Comparison of ENCODE assay signal across 46 mouse cellular contexts in genomic region chr17:34532671-34533070, GRCm38 (mm10). TPM values are rescaled to one million over a fixed set of nuclear protein-coding genes. Genes with fewer than 3 reads are reported as not detected.
"Had no signal": no experiment of that assay in that cellular context is flagged by ENCODE, and none has a peak within 500 bp of the region (broad histone marks: within the 10 kb centered on the region; RNA-seq: fewer than 3 reads in every experiment).

No protein-coding gene starts in this region.

- H3K36me3 ChIP-seq: limb, embryonic 10.5 days; limb, embryonic 12.5 days; limb, embryonic 13.5 days; limb, embryonic 15.5 days; liver, embryonic 12.5 days; liver, embryonic 13.5 days; liver, embryonic 15.5 days; lung, embryonic 15.5 days; midbrain, embryonic 10.5 days; midbrain, embryonic 12.5 days; midbrain, embryonic 13.5 days; midbrain, embryonic 15.5 days; neural tube, embryonic 12.5 days; neural tube, embryonic 13.5 days had no signal

- H3K4me1 ChIP-seq: limb, embryonic 10.5 days; limb, embryonic 12.5 days; limb, embryonic 13.5 days; limb, embryonic 15.5 days; liver, embryonic 12.5 days; liver, embryonic 13.5 days; liver, embryonic 15.5 days; lung, embryonic 15.5 days; megakaryocyte, embryonic 14.5 days; midbrain, embryonic 10.5 days; midbrain, embryonic 12.5 days; midbrain, embryonic 13.5 days; midbrain, embryonic 15.5 days; neural tube, embryonic 12.5 days; neural tube, embryonic 13.5 days had no signal

- H3K4me3 ChIP-seq: limb, embryonic 10.5 days; limb, embryonic 12.5 days; limb, embryonic 13.5 days; limb, embryonic 15.5 days; liver, embryonic 12.5 days; liver, embryonic 13.5 days; liver, embryonic 15.5 days; lung, embryonic 15.5 days; megakaryocyte, embryonic 14.5 days; midbrain, embryonic 10.5 days; midbrain, embryonic 12.5 days; midbrain, embryonic 13.5 days; midbrain, embryonic 15.5 days; myocyte; neural tube, embryonic 12.5 days; neural tube, embryonic 13.5 days had no signal

- H3K9me3 ChIP-seq: limb, embryonic 10.5 days; limb, embryonic 12.5 days; limb, embryonic 13.5 days; limb, embryonic 15.5 days; liver, embryonic 12.5 days; liver, embryonic 13.5 days; liver, embryonic 15.5 days; lung, embryonic 15.5 days; midbrain, embryonic 10.5 days; midbrain, embryonic 12.5 days; midbrain, embryonic 13.5 days; midbrain, embryonic 15.5 days; neural tube, embryonic 12.5 days; neural tube, embryonic 13.5 days had no signal

- H3K9ac ChIP-seq: limb, embryonic 12.5 days; limb, embryonic 13.5 days; limb, embryonic 15.5 days; liver, embryonic 12.5 days; liver, embryonic 13.5 days; liver, embryonic 14.5 days; liver, embryonic 15.5 days; liver, postnatal 0 days; lung, embryonic 14.5 days; lung, embryonic 15.5 days; midbrain, embryonic 12.5 days; midbrain, embryonic 13.5 days; midbrain, embryonic 15.5 days; neural tube, embryonic 12.5 days; neural tube, embryonic 13.5 days had no signal

- DNase-seq: left cerebral cortex, postnatal 4 days; liver; liver, embryonic 13.5 days; liver, postnatal 0 days; lung, adult 18-20 months; lung, adult 2 months; lung, embryonic 14.5 days; lung, postnatal 10 days; lung, postnatal 14 days; lung, postnatal 36 days; lung, postnatal 4 days; midbrain, embryonic 14.5 days had no signal

- H3K27ac ChIP-seq: limb, embryonic 10.5 days; limb, embryonic 12.5 days; limb, embryonic 13.5 days; limb, embryonic 15.5 days; liver, embryonic 12.5 days; liver, embryonic 13.5 days; liver, embryonic 14.5 days; liver, embryonic 15.5 days; lung, embryonic 15.5 days; macrophage; midbrain, embryonic 10.5 days; midbrain, embryonic 12.5 days; midbrain, embryonic 13.5 days; midbrain, embryonic 15.5 days; neural tube, embryonic 12.5 days; neural tube, embryonic 13.5 days had no signal

- H3K27me3 ChIP-seq: limb, embryonic 12.5 days; limb, embryonic 13.5 days; limb, embryonic 15.5 days; liver, embryonic 12.5 days; liver, embryonic 13.5 days; liver, embryonic 15.5 days; lung, embryonic 15.5 days; midbrain, embryonic 12.5 days; midbrain, embryonic 13.5 days; midbrain, embryonic 15.5 days; neural tube, embryonic 12.5 days; neural tube, embryonic 13.5 days had no signal

RNA-seq across cellular contexts. Expression of gene Btnl6, which starts 15.5 kb away (rescaled TPM):
- total RNA-seq: left cerebral cortex, postnatal 14 days; left cerebral cortex, postnatal 25 days; left cerebral cortex, postnatal 36 days; left cerebral cortex, postnatal 4 days; liver, adult 2 months; megakaryocyte progenitor cell, adult 5-6 weeks; megakaryocyte, adult 5-6 weeks; megakaryocyte-erythroid progenitor cell, adult 5-6 weeks; midbrain, postnatal 0 days; monocyte, adult 5-6 weeks had no signal
- polyA plus RNA-seq: limb, embryonic 10.5 days; limb, embryonic 11.5 days; limb, embryonic 12.5 days; limb, embryonic 13.5 days; limb, embryonic 14.5 days; limb, embryonic 15.5 days; liver, adult 2 months; liver, embryonic 11.5 days; liver, embryonic 12.5 days; liver, embryonic 13.5 days; liver, embryonic 14.5 days; liver, embryonic 15.5 days; liver, postnatal 0 days; lung, adult 2 months; lung, embryonic 14.5 days; lung, embryonic 15.5 days; lung, embryonic 16.5 days; lung, postnatal 0 days; midbrain, embryonic 10.5 days; midbrain, embryonic 11.5 days; midbrain, embryonic 12.5 days; midbrain, embryonic 13.5 days; midbrain, embryonic 14.5 days; midbrain, embryonic 15.5 days; midbrain, embryonic 16.5 days; midbrain, postnatal 0 days; myocyte; neural tube, embryonic 11.5 days; neural tube, embryonic 12.5 days; neural tube, embryonic 13.5 days had no signal

RNA-seq across cellular contexts. Expression of gene Btnl4, which starts 55.6 kb away (rescaled TPM):
- total RNA-seq: left cerebral cortex, postnatal 14 days; left cerebral cortex, postnatal 25 days; left cerebral cortex, postnatal 36 days; left cerebral cortex, postnatal 4 days; megakaryocyte progenitor cell, adult 5-6 weeks; megakaryocyte, adult 5-6 weeks; megakaryocyte-erythroid progenitor cell, adult 5-6 weeks; midbrain, postnatal 0 days; monocyte, adult 5-6 weeks had no signal
- polyA plus RNA-seq: limb, embryonic 10.5 days; limb, embryonic 11.5 days; limb, embryonic 12.5 days; limb, embryonic 13.5 days; limb, embryonic 14.5 days; limb, embryonic 15.5 days; liver, adult 2 months; liver, embryonic 11.5 days; liver, embryonic 12.5 days; liver, embryonic 13.5 days; liver, embryonic 14.5 days; liver, embryonic 15.5 days; liver, postnatal 0 days; lung, adult 2 months; lung, embryonic 14.5 days; lung, embryonic 15.5 days; lung, embryonic 16.5 days; macrophage; midbrain, embryonic 10.5 days; midbrain, embryonic 11.5 days; midbrain, embryonic 12.5 days; midbrain, embryonic 13.5 days; midbrain, embryonic 14.5 days; midbrain, embryonic 15.5 days; midbrain, embryonic 16.5 days; midbrain, postnatal 0 days; myocyte; neural tube, embryonic 11.5 days; neural tube, embryonic 12.5 days; neural tube, embryonic 13.5 days had no signal
